Mouse (Mus musculus) urinary bladder, postnatal 10 days (tissue): ENCODE data around the gene Ltbp3.

Experiments used
- DNase-seq: peaks from one replicate; pipeline ENCODE4 v3.0.0; 2022; ENCODE audit warnings: low spot score

Gene Ltbp3

DNA sequence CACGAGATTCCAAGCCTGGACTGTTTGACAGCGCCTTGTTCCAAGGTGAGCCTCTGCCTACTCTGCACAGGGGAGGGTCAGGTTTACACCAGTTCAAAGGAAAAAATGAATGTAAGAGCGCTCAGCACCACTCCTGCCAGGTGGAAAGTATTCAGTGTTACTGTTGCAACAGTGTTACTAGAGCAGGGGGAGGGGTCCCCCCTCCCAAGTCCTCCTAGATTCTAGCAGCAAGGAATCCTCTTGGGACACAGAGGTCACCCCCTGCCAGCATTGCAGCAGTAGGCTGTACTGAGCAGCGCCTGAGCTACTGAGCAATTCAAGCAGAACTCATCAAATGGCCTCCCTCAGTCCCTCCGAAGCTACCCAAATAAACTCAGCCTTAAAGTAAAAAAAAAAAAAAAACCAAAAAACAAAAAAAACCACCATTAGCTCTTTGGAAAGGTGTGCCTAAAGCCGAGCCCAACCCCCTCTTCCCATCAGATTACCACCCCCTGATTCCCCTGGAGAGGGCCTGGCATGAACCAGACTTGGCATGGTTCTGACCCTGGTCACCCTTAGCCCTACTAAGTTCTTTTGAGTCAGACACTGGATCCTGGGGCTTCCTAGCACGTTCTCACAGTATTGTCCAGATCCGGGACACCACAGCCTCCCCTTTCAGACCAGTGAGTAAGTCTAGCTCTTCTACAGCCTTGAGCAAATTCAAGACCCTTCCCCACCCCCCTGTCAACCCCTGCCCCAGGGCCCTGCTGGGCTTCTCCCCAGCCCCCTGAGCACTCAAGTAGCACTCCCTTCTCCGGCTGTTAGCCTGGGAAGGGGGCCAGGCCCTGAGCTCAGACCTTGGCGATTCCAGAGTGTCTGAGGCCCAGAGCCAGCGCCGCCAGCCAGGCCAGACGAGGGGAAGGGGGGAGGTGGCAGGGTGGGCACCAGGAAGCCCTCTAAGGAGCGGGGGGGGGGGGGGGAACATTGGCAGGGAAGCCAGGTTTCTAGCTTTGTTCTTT lies at the start of gene Ltbp3:
Ltbp3 (plus strand) TSS at position 585 of the 998 bp plus-strand sequence.
- no peak for DNase-seq

DNA sequence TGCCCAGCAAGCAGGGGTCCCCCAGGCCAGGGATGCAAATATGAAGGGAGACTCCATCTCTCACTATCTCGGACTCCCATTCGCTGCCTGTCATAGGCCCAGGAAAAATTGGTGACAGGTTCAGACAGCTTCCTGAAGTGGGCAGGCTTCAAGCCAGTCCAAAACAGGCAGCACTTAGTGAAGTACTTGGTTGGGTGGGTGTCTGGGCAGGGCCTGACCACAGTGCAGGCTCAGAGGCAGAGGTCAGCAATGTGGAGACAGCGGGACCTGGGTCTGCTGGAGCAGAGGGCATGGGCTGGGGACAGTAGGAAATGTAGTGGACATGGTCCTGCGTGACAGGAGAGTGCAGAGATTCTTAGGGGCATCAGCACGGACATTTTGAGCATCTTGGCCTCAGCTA lies 49.1 kb upstream of the Ltbp3 start:
- no peak for DNase-seq

DNA sequence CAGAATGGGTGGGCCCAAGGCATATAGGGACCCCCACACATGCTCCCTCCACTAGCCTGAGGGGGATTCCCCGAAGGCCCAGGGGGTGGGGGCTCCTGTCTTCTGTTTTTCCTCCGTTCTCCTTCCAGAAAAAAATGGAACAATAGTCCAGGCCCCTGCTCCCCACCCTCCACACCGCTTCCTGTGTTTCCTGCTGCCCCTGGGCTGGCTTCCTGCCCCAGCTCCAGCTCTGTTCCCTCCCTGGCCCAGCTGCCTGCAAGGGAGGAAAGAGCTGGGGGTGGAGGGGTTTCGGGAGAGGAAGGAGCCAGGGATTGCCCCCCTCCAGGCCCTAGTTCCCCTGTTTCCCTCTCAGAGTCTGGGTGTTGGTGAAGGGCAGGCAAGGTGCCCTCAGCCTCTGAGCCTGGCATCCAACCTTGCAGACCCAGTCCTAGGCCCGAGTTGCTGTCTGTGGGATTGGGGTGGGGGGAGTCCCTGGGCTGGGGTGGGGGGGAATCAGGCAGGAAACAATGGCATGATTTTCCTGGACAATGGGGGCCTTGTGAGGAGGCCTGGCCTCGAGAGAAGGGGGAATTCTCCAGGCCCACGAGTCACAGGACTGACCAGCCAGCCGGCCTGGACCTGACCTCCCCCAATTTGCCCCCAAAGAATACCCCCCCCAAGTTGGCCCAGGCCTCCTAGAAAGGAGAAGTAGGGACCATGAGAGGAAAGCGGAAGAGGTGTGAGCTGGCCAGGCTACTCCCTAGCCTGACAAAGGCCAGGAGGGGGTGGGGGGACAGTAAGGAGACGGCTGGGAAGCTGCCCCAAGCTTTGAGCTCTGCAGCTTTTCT lies 48.4 kb upstream of the Ltbp3 start:
- no peak for DNase-seq

DNA sequence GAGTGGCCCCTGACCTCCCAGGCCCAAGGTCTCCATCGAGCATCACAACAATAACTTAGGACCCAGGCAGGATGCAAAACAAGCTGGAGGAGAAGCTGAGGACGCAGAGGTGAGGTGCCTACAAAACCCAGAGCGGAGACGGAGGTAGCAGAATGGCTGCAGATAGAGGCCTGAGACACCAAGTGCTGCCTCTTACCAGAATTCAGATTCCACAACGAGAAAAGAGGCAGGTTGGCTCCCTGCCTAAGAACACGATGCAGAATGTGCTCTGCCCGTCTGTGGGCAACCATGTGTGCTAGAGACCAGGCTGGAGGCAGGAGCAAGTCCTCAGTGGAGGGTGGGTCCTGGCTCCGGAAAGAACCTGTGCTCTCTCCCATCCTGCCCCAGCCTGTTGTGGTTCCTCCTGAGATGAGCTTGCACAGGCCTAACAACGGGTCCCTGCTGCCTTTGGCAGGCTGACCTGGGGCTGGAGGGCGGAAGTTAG lies 47.7 kb upstream of the Ltbp3 start:
- DNase-seq = no peak

DNA sequence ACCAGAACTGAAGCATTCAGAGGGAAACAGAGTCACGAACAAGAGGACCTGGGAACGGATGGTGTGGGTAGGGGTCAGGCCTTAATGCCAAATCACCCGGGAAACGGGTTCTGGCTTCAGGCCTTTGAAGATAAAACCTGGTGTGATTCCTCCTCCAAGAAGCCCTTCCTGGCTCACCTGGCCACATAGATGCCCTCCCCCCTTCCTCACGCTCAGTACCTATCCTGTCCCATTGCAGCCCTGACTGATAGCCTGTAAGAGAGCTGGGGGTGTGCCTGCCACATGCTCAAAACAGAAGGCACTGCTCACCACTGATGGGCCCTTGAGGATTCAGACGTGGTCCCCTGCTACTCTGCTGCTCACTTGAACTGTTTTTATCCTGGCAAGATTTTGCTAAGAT lies 46.9 kb upstream of the Ltbp3 start:
- no peak for DNase-seq

DNA sequence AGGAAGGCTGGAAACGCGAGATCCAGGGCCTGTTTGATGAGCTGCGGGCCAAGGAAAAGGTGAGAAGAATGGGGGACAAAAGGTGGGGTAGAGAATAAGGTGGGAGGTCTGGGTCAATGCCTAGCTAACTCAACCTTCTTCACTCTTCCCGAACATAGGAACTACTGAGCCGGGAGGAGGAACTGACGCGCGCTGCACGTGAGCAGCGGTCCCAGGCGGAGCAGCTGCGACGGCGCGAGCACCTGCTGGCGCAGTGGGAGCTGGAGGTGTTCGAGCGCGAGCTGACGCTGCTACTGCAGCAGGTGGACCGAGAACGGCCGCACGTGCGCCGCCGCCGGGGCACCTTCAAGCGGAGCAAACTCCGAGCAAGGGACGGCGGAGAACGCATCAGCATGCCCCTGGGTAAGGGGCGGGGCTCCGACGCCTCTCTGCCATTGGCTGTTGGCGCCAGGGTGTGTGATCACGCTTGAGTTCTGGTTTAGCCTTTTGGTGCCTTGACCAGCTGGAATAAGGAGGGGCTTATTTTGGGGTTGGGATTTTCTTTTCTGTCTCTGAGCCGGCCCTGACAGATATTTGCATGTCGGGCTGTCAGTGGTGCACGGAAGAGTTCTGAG lies 44.7 kb upstream of the Ltbp3 start:
- DNase-seq = no peak

DNA sequence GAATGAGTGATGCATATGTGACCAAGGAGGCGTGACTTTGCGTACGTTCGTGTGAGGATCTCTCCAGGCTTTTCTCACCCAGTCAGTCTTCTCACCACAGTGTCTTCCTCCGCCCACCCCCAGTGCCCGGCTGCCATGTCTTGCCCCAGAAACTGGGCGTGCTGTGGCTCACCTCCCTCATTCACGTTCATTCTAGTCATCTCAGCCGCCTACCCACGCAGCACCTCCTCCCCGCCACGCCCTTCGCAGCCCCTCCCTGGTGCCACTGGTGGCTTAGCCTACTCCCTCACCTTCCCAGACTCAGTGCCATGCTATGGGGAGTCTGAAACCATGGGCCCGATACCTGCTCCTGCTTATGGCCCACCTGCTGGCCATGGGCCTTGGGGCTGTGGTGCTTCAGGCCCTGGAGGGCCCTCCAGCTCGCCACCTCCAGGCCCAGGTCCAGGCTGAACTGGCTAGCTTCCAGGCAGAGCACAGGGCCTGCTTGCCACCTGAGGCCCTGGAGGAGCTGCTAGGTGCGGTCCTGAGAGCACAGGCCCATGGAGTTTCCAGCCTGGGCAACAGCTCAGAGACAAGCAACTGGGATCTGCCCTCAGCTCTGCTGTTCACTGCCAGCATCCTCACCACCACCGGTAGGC lies 36.4 kb upstream of the Ltbp3 start, which contains the start of gene Kcnk7:
Kcnk7 (plus strand) TSS at position 205 of the 638 bp plus-strand sequence.
- no peak for DNase-seq

DNA sequence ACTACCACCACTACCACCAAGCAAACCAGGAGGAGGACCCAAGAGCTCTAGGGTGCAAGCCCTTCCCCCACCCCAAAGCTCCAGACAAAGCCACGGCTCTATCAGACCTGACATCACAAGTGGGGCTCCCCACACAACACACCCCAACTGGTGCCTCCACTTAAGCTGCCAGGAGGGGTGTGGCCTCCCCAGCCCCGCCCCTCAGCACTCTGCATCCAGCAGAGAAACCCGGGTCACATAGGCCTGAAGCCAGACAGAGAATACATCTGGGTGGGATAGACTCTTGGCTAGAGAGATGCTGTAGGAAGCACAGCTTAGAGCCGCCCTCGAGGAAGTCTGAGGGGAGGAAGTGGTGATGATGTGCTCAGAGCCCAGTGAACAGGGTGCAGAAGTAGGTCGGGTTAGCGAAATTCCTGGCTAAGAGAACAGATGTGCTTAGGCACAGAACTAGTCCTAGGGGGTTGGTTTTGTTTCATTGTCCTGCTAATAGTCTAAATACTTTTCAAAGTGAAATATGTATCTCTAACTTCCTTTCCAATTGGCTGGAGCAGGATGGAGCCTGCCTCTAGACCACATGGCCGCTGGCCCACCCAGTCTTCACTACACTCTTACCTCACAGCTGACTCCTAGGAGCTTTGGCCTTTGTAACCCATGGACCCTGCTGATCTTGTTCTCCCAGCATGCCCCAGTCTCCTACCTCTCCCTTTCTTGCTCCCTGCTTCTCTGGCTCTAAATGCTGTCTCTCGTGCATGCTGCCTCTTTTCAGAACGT lies 35.7 kb upstream of the Ltbp3 start:
- DNase-seq = no peak

DNA sequence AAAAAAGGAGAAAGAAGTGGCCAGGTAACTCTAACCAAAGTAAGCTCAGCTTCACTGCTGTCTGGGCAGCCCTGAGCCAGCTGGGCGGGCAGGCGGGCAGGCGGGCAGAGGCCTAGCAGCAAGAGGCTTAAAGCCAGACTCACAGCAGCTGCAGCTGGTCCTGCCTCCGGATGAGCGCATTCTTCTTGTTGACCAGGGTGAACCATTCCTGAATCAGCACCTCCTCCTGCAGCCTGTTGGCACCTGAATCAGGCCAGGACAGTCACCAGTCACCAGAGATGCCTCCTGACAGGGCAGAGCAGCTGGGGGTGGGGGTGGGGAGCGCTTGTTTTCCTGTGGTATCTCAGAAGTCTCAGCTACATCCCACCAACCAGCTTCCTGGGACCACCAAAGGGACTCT lies 30.6 kb upstream of the Ltbp3 start:
- DNase-seq = no peak

DNA sequence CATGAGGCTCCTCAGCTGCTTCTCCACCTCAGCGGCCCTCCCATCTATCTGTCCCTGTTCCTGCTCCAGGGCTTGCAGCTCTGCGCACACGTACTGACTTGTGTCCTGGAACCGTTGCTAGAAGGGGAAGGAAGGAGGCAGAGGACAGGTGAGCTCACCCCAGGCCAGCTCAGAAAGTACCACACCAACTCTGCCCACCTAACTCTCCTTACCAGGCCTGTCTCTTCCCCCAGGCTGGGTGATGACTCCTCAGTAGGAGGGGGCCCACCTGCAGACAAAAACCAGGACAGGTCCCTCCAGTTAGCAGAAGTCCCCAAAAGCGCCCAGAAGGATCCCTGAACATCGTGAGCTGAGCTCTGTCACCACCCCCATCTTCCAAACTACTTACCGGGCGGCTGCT lies 30.1 kb upstream of the Ltbp3 start:
- no peak for DNase-seq

DNA sequence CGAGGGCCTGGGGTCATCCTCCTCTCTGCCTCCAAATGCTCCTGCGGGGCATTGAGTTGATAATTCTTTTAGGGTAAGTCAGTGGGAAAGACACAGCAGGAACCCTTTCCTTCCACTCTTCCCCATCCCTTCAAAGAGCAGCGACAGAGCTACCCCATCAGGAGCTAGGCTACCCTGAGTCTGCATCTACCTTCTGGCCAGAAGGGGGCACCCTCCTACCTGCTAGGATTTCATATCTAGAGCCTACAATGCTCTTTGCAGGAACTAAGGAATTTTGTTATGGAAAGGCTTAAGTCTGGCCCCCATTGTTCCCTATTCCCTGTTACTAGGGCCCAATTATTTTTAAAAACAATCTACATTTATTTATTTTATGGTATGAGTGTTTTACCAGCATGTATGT lies 29.5 kb upstream of the Ltbp3 start:
- no peak for DNase-seq

DNA sequence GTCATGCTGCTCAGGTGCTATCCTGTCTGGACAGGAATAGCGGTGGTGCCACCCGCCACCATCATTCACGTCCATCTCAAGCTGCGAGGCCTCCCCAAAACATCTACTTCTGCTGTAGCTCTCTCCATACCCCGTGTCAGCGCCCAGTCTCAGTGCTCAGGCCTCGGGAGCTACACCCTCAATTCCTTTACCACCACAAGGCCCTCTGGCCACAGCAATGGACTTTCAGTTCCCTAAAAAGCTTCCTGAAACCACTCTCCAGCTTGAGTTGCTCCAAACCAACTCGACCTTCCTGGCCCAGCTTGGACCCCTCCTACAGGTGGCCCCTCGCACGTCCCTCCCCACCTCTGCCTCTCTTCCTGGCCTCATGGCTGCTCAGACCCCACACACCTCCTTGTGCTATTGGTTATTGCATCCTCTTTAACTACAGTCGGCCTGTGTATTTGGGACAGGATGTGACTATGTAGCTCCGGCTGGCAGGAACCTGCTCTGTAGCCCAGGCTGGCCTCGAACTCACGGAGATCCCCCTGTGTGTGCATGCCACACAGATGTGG lies 28.7 kb upstream of the Ltbp3 start:
- no peak for DNase-seq

DNA sequence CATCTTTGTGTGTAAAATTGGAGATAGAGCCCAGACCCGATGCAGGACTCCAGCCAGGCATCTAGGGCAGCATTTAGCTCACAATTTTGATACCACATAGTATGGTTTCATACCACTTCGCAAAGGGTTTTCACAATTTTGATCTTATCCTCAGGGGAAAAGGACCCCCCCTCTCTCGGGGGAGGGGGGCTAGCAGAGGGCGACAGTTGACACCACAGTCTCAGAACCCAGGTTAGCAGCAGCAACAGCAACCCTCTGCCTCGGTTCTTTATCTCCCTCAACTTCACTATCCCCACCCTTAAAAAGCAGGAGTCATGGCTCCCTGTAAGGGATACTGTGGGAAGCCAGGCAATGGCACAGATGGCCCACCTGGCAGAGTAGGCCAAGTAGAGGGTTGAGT lies 27.4 kb upstream of the Ltbp3 start:
- no peak for DNase-seq

DNA sequence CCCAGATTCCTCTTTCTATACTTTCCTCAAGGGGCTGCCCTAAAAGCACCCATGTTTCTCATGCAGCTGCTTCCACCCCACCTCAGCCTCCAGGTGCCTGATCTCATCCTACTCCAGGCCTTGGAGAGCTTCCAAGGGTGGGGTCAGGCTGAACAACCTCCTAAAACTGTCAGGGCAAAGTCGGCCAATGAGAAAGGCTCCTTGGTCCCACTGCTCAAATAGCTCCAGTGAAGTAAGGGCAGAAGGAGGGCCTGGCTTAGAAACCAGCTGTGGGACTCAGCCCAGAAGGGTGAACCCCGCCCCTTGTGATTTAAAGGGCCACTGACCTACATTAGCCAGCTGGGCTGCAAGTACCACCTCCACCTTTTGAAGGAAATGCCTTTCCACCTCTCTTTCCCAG lies 27.0 kb upstream of the Ltbp3 start:
- DNase-seq = no peak

DNA sequence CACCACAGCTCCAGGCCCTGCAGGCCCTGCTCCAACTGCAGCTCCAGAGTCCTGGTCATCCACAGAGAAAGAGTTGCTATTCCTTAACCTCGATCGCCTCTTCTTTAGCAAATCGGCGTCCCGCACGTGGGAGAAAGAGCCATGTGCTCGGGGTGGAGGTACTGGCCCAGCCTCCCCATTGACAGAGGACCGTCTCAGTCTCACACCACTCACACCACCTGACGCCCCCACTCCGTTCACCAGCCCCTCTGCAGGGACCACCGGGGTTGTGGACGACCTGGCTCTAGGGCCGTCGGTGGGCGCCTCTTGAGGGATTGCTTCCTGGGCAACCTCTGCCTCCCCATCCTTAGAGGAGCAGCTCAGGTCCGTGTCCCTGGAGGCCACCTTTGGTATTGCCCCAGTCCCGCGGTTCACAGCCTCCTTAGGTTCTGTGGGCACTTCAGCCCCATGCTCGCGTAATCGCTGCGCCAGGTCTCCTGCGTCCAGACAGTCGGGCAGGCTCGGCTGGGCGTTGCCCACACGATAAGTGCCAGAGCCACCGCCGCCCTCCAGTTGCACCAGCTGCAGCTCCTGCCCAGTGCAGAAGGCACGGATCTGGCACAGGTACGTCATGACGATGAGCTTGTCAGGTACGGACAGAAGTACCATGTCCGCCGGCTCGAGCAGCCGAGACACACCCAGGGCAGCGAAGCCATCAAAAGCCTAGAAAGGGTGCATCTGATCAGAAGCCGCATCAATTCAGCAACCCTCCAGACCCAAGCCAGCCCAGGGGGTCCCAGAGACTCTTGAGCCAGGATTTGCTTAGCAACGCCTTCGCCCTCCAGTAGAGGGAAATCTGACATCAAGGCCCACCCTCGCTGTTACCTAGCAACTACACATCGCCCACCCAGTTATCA lies 24.7 kb upstream of the Ltbp3 start:
- DNase-seq = no peak

DNA sequence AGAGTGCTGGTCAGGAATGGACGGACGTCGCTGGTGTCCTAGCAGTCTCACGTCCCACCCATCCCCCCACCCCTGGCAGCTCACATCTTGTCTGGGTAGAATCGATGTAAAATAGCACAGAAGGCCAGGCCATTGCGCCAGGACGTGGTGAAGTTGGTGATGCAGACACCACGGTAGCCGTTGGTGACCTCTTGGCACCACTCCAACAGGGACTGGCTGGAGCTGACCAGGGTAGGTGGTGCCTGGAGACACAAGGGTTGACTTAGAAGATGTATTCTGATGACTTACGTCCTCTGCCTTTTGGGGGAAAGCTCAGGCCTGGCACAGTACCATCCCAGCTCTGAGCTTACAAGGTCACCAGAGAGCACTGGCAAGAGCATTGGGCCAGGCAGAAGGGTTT lies 23.7 kb upstream of the Ltbp3 start:
- DNase-seq = no peak

DNA sequence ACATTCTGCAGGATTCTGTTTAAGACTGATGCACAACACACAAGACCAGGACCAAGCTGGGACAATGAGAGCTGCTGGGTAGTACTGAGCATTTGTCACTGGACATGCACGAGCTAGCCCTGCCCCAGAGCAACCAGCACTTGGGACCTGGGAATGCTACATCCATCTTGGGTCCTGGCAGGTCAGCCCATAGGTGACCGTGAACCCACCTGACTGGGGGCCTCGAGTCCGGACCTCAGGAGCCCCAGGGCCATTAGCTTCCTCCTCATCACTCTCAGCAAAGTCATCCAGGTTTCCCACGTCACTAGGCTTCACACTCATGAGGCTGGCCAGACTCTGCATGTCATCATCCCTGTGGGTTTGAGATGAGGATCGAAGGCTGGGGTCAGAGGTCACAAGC lies 19.5 kb upstream of the Ltbp3 start:
- no peak for DNase-seq

DNA sequence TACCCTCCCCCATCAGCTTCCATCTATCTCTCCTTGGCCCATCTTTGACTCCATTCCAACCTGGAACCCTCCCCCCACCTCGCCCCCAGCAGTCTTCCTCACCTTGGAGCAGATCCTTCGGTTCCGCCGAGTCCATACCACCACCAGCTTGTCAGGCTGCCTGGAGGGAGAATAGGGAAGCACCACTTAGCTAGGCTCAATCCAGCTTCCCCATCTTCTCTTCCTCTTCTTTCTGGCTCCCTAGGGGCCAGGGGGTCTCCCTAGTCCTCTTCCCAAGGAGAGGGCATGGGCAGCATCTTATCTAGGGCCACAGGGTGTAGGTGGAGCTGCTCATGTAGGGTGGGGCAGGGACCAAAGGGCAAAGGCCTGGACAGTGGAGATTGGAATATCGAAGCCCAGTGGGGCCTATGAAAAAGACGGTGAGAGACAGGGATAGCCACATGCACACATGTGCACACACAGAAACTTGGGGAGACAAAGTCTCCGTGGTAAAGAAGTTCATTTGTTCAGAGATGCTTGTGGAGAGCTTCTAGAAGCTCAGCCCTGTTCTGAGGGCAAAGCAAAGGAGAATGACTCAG lies 17.8 kb upstream of the Ltbp3 start:
- DNase-seq = no peak

DNA sequence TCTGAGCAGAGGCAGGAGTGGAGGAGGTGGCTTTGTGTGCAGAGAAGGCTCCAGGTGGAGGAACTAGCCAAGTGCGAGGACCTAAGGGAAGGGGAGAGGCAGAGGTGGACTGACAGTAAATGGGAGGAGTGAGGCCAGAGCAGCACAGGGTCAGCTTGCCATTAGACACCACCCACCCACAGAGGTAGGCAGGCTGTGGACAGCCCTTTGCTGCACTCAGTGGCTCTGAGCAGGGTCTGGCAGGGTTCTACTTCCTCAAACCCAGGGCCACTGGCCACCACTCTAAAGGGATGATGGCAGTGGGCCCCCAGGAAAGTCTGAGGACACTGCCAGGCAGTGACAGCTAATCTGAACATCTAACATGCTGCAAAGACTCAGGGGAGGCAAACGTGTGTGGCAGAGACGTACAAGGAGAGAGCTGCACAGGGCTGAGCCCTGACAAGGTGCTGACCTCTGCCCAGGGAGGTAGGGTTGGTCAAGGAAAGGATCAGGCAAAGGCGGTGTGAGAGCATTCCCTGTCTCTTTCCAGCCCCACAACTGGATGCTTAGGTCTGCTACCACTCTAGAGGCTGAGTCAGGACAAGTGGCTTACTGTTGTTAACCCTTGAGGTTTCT lies 16.7 kb upstream of the Ltbp3 start:
- DNase-seq = no peak
